32 mouse cellular contexts compared by ENCODE assay signal in genomic region chr5:100558783-100559182, GRCm38 (mm10). TPM values are rescaled to one million over a fixed set of nuclear protein-coding genes. Genes with fewer than 3 reads are reported as not detected.
A peak's percentile ranks its signal among the peaks of the same experiment; 100 is the strongest.
DNase-seq lines count a peak whose midpoint lies in the region; ATAC-seq and TF ChIP-seq lines count a peak whose summit lies in the region.
"Had no signal": no experiment of that assay in that cellular context is flagged by ENCODE, and none has a peak within 500 bp of the region (broad histone marks: within the 10 kb centered on the region; RNA-seq: fewer than 3 reads in every experiment).

No protein-coding gene starts in this region.

- H3K36me3 ChIP-seq in intestine, postnatal 0 days (ENCODE audit: control insufficient read depth, insufficient read depth), result peaks cover 92% of the 10 kb centered on the region
- peaks cover 8% of the 10 kb centered on the region; the same call in 1 of the 2 replicates for H3K36me3 ChIP-seq in intestine, embryonic 15.5 days
- peaks cover 46% of the 10 kb centered on the region for H3K36me3 ChIP-seq in liver, postnatal 0 days (replicated peaks; ENCODE audit: insufficient read depth, low read length)
- 0 out of 2 replicates have a peak, but pooled peaks cover 3% of the 10 kb centered on the region for H3K36me3 ChIP-seq in liver, embryonic 12.5 days
- H3K36me3 ChIP-seq in MEL (ENCODE audit: control insufficient read depth in 1 of 2, insufficient read depth in 2 of 2, low read length in 2 of 2), result peaks cover 0 to 12% of the 10 kb centered on the region in 2 experiments; a peak in 2 of 4 replicates
- no peaks in the 10 kb centered on the region for H3K36me3 ChIP-seq in stomach, postnatal 0 days (ENCODE audit: control insufficient read depth, insufficient read depth, low read length)
- H3K36me3 ChIP-seq: embryonic facial prominence, embryonic 10.5 days; embryonic facial prominence, embryonic 15.5 days; forebrain, embryonic 12.5 days; heart, embryonic 13.5 days; hindbrain, embryonic 10.5 days; hindbrain, embryonic 15.5 days; limb, embryonic 10.5 days; limb, embryonic 15.5 days; midbrain, embryonic 12.5 days; neural tube, embryonic 13.5 days had no signal

- H3K27ac ChIP-seq in intestine, postnatal 0 days (ENCODE audit: low read depth, low read length), result no peak overlapping the region
- H3K27ac ChIP-seq in intestine, embryonic 15.5 days, result no peak overlapping the region
- no peak overlapping the region for H3K27ac ChIP-seq in liver, postnatal 0 days (ENCODE audit: low read depth)
- no peak overlapping the region for H3K27ac ChIP-seq in liver, embryonic 12.5 days
- H3K27ac ChIP-seq in MEL (ENCODE audit: control insufficient read depth, low read depth, low read length), result no peak overlapping the region
- H3K27ac ChIP-seq in stomach, postnatal 0 days (replicated peaks), result no peak overlapping the region
- H3K27ac ChIP-seq: embryonic facial prominence, embryonic 10.5 days; embryonic facial prominence, embryonic 15.5 days; forebrain, embryonic 12.5 days; heart, embryonic 13.5 days; hindbrain, embryonic 10.5 days; hindbrain, embryonic 15.5 days; limb, embryonic 10.5 days; limb, embryonic 15.5 days; liver, embryonic 14.5 days; midbrain, embryonic 12.5 days; neural tube, embryonic 13.5 days had no signal

- no peak for ATAC-seq in intestine, postnatal 0 days
- ATAC-seq in intestine, embryonic 15.5 days, result no peak
- ATAC-seq in liver, postnatal 0 days, result no peak
- ATAC-seq in liver, embryonic 12.5 days, result no peak
- ATAC-seq in stomach, postnatal 0 days (ENCODE audit: low FRiP score, low TSS enrichment), result no peak
- ATAC-seq: activated CD4-positive, CD25-positive, alpha-beta regulatory T cell, adult 4 months; inflammation-experienced regulatory T-cells, adult 6 months had no signal

- DNase-seq in liver, postnatal 0 days, result no peak
- DNase-seq in MEL (ENCODE audit: low read depth, low spot score), result no peak
- no peak for DNase-seq in stomach, postnatal 0 days (ENCODE audit: low spot score)
- DNase-seq in thymus, postnatal 0 days (ENCODE audit: low spot score), result no peak
- DNase-seq: adrenal gland, postnatal 10 days; cerebellum, adult 8-10 months; cerebellum, postnatal 25 days; gastrocnemius, postnatal 14 days; heart, adult 11 months; heart, postnatal 14 days; kidney, adult 9 months; kidney, postnatal 25 days; lung, embryonic 14.5 days; lung, postnatal 36 days had no signal

- TF ChIP-seq RAD21 in MEL (IDR thresholded peaks at IDR 0.05; ENCODE audit: low read depth, low read length), result peak; percentile 49

- H3K9me3 ChIP-seq in intestine, postnatal 0 days (ENCODE audit: control insufficient read depth), result no peaks in the 10 kb centered on the region
- no peaks in the 10 kb centered on the region for H3K9me3 ChIP-seq in intestine, embryonic 15.5 days
- no peaks in the 10 kb centered on the region for H3K9me3 ChIP-seq in liver, postnatal 0 days (ENCODE audit: low read length)
- no peaks in the 10 kb centered on the region for H3K9me3 ChIP-seq in liver, embryonic 12.5 days (replicated peaks)
- H3K9me3 ChIP-seq in MEL (replicated peaks; ENCODE audit: insufficient read depth, low read length), result no peaks in the 10 kb centered on the region
- no peaks in the 10 kb centered on the region for H3K9me3 ChIP-seq in stomach, postnatal 0 days (ENCODE audit: control insufficient read depth, low read length)
- H3K9me3 ChIP-seq: embryonic facial prominence, embryonic 10.5 days; embryonic facial prominence, embryonic 15.5 days; forebrain, embryonic 12.5 days; heart, embryonic 13.5 days; hindbrain, embryonic 10.5 days; hindbrain, embryonic 15.5 days; limb, embryonic 10.5 days; limb, embryonic 15.5 days; midbrain, embryonic 12.5 days; neural tube, embryonic 13.5 days had no signal

- no peaks in the 10 kb centered on the region for H3K4me1 ChIP-seq in intestine, postnatal 0 days (replicated peaks; ENCODE audit: control insufficient read depth, insufficient read depth, low read length)
- H3K4me1 ChIP-seq in intestine, embryonic 15.5 days (replicated peaks), result no peaks in the 10 kb centered on the region
- peaks cover 6% of the 10 kb centered on the region for H3K4me1 ChIP-seq in liver, postnatal 0 days (ENCODE audit: insufficient read depth)
- H3K4me1 ChIP-seq in liver, embryonic 12.5 days, result peaks cover 6% of the 10 kb centered on the region; the same call in 1 of the 2 replicates
- peaks cover 2 to 8% of the 10 kb centered on the region in 2 experiments; a peak in 3 of 4 replicates for H3K4me1 ChIP-seq in MEL (ENCODE audit: control insufficient read depth in 1 of 2, insufficient read depth in 2 of 2, low read length in 2 of 2)
- no peaks in the 10 kb centered on the region for H3K4me1 ChIP-seq in stomach, postnatal 0 days (replicated peaks; ENCODE audit: control insufficient read depth, insufficient read depth)
- H3K4me1 ChIP-seq: embryonic facial prominence, embryonic 10.5 days; embryonic facial prominence, embryonic 15.5 days; forebrain, embryonic 12.5 days; heart, embryonic 13.5 days; hindbrain, embryonic 10.5 days; hindbrain, embryonic 15.5 days; limb, embryonic 10.5 days; limb, embryonic 15.5 days; midbrain, embryonic 12.5 days; neural tube, embryonic 13.5 days had no signal

- WGBS in intestine, postnatal 0 days, result 69% methylated on average over 3 of the region's 3 CpGs
- WGBS in intestine, embryonic 15.5 days, result 86% methylated on average over 3 of the region's 3 CpGs
- WGBS in liver, postnatal 0 days (ENCODE audit: insufficient replicate concordance), result 73% methylated on average over 3 of the region's 3 CpGs
- whole genome bisulfite sequencing in liver, embryonic 12.5 days (ENCODE audit: insufficient replicate concordance), result 66% methylated on average over 3 of the region's 3 CpGs
- 70% methylated on average over 3 of the region's 3 CpGs for WGBS in stomach, postnatal 0 days

- no peak overlapping the region for H3K4me2 ChIP-seq in intestine, postnatal 0 days (replicated peaks; ENCODE audit: low read depth)
- no peak overlapping the region for H3K4me2 ChIP-seq in intestine, embryonic 15.5 days (replicated peaks)
- no peak overlapping the region for H3K4me2 ChIP-seq in liver, postnatal 0 days (ENCODE audit: low read depth, low read length)
- no peak overlapping the region for H3K4me2 ChIP-seq in liver, embryonic 12.5 days
- H3K4me2 ChIP-seq in stomach, postnatal 0 days (replicated peaks; ENCODE audit: low read depth), result no peak overlapping the region
- H3K4me2 ChIP-seq: embryonic facial prominence, embryonic 15.5 days; forebrain, embryonic 12.5 days; heart, embryonic 13.5 days; hindbrain, embryonic 15.5 days; limb, embryonic 15.5 days; lung, embryonic 14.5 days; midbrain, embryonic 12.5 days; neural tube, embryonic 13.5 days had no signal

- no peak overlapping the region for H3K9ac ChIP-seq in intestine, postnatal 0 days (ENCODE audit: low read depth, low read length)
- no peak overlapping the region for H3K9ac ChIP-seq in intestine, embryonic 15.5 days
- no peak overlapping the region for H3K9ac ChIP-seq in liver, postnatal 0 days (replicated peaks)
- no peak overlapping the region for H3K9ac ChIP-seq in liver, embryonic 12.5 days
- no peak overlapping the region for H3K9ac ChIP-seq in MEL (ENCODE audit: control insufficient read depth, low read depth, low read length, poor library complexity, severe bottlenecking)
- H3K9ac ChIP-seq in stomach, postnatal 0 days (ENCODE audit: low read length), result no peak overlapping the region
- H3K9ac ChIP-seq: embryonic facial prominence, embryonic 15.5 days; forebrain, embryonic 12.5 days; heart, embryonic 13.5 days; hindbrain, embryonic 15.5 days; limb, embryonic 15.5 days; liver, embryonic 14.5 days; lung, embryonic 14.5 days; midbrain, embryonic 12.5 days; neural tube, embryonic 13.5 days had no signal

- no peak for TF ChIP-seq EP300 in liver, postnatal 0 days (IDR thresholded peaks at IDR 0.05; ENCODE audit: low read depth)
- no peak for TF ChIP-seq EP300 in MEL (IDR thresholded peaks at IDR 0.05; ENCODE audit: low read depth in 1 of 2, low read length in 2 of 2)
- no peak for TF ChIP-seq EP300 in stomach, postnatal 0 days (optimal IDR thresholded peaks at IDR 0.05)

- TF ChIP-seq POLR2A in MEL (IDR thresholded peaks at IDR 0.05; ENCODE audit: control insufficient read depth in 1 of 2, insufficient read depth in 1 of 2, low read depth in 1 of 2, low read length in 2 of 2, poor library complexity in 1 of 2), result no peak

- TF ChIP-seq CTCF in intestine, postnatal 0 days (IDR thresholded peaks at IDR 0.05; ENCODE audit: low read depth), result peak; percentile 26; the same call in 1 of the 2 replicates
- peak; percentile 32 for TF ChIP-seq CTCF in liver, postnatal 0 days (IDR thresholded peaks at IDR 0.05; ENCODE audit: low read depth)
- peak in 1 of 3 experiments; percentile 49; a peak in 2 of 6 replicates for TF ChIP-seq CTCF in MEL (IDR thresholded peaks at IDR 0.05 in 2 of 3, conservative IDR thresholded peaks at IDR 0.05 in 1 of 3; ENCODE audit: control insufficient read depth in 1 of 3, insufficient read depth in 1 of 3, low read depth in 2 of 3, low read length in 3 of 3, poor library complexity in 1 of 3, severe bottlenecking in 1 of 3)
- peak; percentile 40 for TF ChIP-seq CTCF in stomach, postnatal 0 days (IDR thresholded peaks at IDR 0.05; ENCODE audit: low read depth)

- no peaks in the 10 kb centered on the region for H3K27me3 ChIP-seq in intestine, postnatal 0 days (replicated peaks; ENCODE audit: control insufficient read depth, insufficient read depth, low read length)
- H3K27me3 ChIP-seq in intestine, embryonic 15.5 days (replicated peaks), result no peaks in the 10 kb centered on the region
- H3K27me3 ChIP-seq in liver, postnatal 0 days (ENCODE audit: insufficient read depth, low read length), result no peaks in the 10 kb centered on the region
- no peaks in the 10 kb centered on the region for H3K27me3 ChIP-seq in liver, embryonic 12.5 days (replicated peaks)
- H3K27me3 ChIP-seq in MEL (ENCODE audit: control insufficient read depth in 1 of 2, insufficient read depth in 2 of 2, low read length in 2 of 2), result no peaks in the 10 kb centered on the region
- no peaks in the 10 kb centered on the region for H3K27me3 ChIP-seq in stomach, postnatal 0 days (ENCODE audit: control insufficient read depth, insufficient read depth, low read length)
- H3K27me3 ChIP-seq: embryonic facial prominence, embryonic 15.5 days; forebrain, embryonic 12.5 days; heart, embryonic 13.5 days; hindbrain, embryonic 15.5 days; limb, embryonic 15.5 days; midbrain, embryonic 12.5 days; neural tube, embryonic 13.5 days had no signal

- H3K4me3 ChIP-seq in intestine, postnatal 0 days (ENCODE audit: low read depth, low read length), result no peak overlapping the region
- no peak overlapping the region for H3K4me3 ChIP-seq in intestine, embryonic 15.5 days (replicated peaks)
- no peak overlapping the region for H3K4me3 ChIP-seq in liver, postnatal 0 days (ENCODE audit: low read depth, low read length)
- no peak overlapping the region for H3K4me3 ChIP-seq in liver, embryonic 12.5 days
- no peak overlapping the region for H3K4me3 ChIP-seq in MEL (ENCODE audit: control insufficient read depth in 1 of 2, insufficient read depth in 1 of 2, low read depth in 2 of 2, low read length in 2 of 2)
- no peak overlapping the region for H3K4me3 ChIP-seq in stomach, postnatal 0 days (ENCODE audit: low read depth, low read length)
- H3K4me3 ChIP-seq: embryonic facial prominence, embryonic 10.5 days; embryonic facial prominence, embryonic 15.5 days; forebrain, embryonic 12.5 days; heart, embryonic 13.5 days; hindbrain, embryonic 10.5 days; hindbrain, embryonic 15.5 days; limb, embryonic 10.5 days; limb, embryonic 15.5 days; midbrain, embryonic 12.5 days; neural tube, embryonic 13.5 days had no signal

- H3K79me2 ChIP-seq in MEL (ENCODE audit: control insufficient read depth, insufficient read depth, low read length, poor library complexity), result no peaks in the 10 kb centered on the region

RNA-seq across cellular contexts. Expression of gene Plac8, which starts 13.3 kb away (rescaled TPM):
- polyA plus RNA-seq in intestine, postnatal 0 days (2015; fragmentation: Nextera tagmentation; extraction: Ambion mirVana), result 1,517 and 1,527 TPM in 2 replicates
- polyA plus RNA-seq in intestine, embryonic 15.5 days (2015; fragmentation: Nextera tagmentation; extraction: Ambion mirVana), result 349 and 408 TPM in 2 replicates
- 104 and 109 TPM in 2 replicates for polyA plus RNA-seq in liver, postnatal 0 days (2015; fragmentation: Nextera tagmentation; extraction: Ambion mirVana)
- polyA plus RNA-seq in liver, embryonic 12.5 days (2016; fragmentation: Nextera tagmentation; extraction: Ambion mirVana), result 32.2 and 35.8 TPM in 2 replicates
- total RNA-seq in MEL (2012; rRNA removed), result 4.9 and 7.1 TPM in 2 replicates
- polyA plus RNA-seq in MEL (2012; ENCODE audit: insufficient read depth in 1 of 2, insufficient read length in 2 of 2, low read depth in 1 of 2, low replicate concordance in 2 of 2, missing spikeins in 1 of 2), result 10 to 100 TPM in 1 of 2 experiments, not detected in 1; 10.6 TPM
- 379 and 398 TPM in 2 replicates for polyA plus RNA-seq in stomach, postnatal 0 days (2015; fragmentation: Nextera tagmentation; extraction: Ambion mirVana)
- polyA plus RNA-seq in thymus, postnatal 0 days (2015; fragmentation: Nextera tagmentation; extraction: Ambion mirVana), result 218 and 221 TPM in 2 replicates
- total RNA-seq: layer of hippocampus, adult 18-20 months; layer of hippocampus, postnatal 25 days had no signal

RNA-seq across cellular contexts. Expression of gene Cops4, which starts 40.7 kb away (rescaled TPM):
- polyA plus RNA-seq in intestine, postnatal 0 days (2015; fragmentation: Nextera tagmentation; extraction: Ambion mirVana), result 76.9 and 77.6 TPM in 2 replicates
- polyA plus RNA-seq in intestine, embryonic 15.5 days (2015; fragmentation: Nextera tagmentation; extraction: Ambion mirVana), result 164 and 170 TPM in 2 replicates
- polyA plus RNA-seq in liver, postnatal 0 days (2015; fragmentation: Nextera tagmentation; extraction: Ambion mirVana), result 48.5 and 50.1 TPM in 2 replicates
- 108 and 114 TPM in 2 replicates for polyA plus RNA-seq in liver, embryonic 12.5 days (2016; fragmentation: Nextera tagmentation; extraction: Ambion mirVana)
- 142 and 143 TPM in 2 replicates for total RNA-seq in MEL (2012; rRNA removed)
- 100 to 1,000 TPM; 112 to 626 TPM for polyA plus RNA-seq in MEL (2012; ENCODE audit: insufficient read depth in 1 of 2, insufficient read length in 2 of 2, low read depth in 1 of 2, low replicate concordance in 2 of 2, missing spikeins in 1 of 2)
- polyA plus RNA-seq in stomach, postnatal 0 days (2015; fragmentation: Nextera tagmentation; extraction: Ambion mirVana), result 106 and 107 TPM in 2 replicates
- 132 and 133 TPM in 2 replicates for polyA plus RNA-seq in thymus, postnatal 0 days (2015; fragmentation: Nextera tagmentation; extraction: Ambion mirVana)

RNA-seq across cellular contexts. Expression of gene Lin54, which starts 58.3 kb away (rescaled TPM):
- polyA plus RNA-seq in intestine, postnatal 0 days (2015; fragmentation: Nextera tagmentation; extraction: Ambion mirVana), result 7.0 and 7.9 TPM in 2 replicates
- 12.0 and 13.1 TPM in 2 replicates for polyA plus RNA-seq in intestine, embryonic 15.5 days (2015; fragmentation: Nextera tagmentation; extraction: Ambion mirVana)
- polyA plus RNA-seq in liver, postnatal 0 days (2015; fragmentation: Nextera tagmentation; extraction: Ambion mirVana), result 4.2 and 4.7 TPM in 2 replicates
- polyA plus RNA-seq in liver, embryonic 12.5 days (2016; fragmentation: Nextera tagmentation; extraction: Ambion mirVana), result 15.0 and 16.5 TPM in 2 replicates
- 14.1 and 14.4 TPM in 2 replicates for total RNA-seq in MEL (2012; rRNA removed)
- polyA plus RNA-seq in MEL (2012; ENCODE audit: insufficient read depth in 1 of 2, insufficient read length in 2 of 2, low read depth in 1 of 2, low replicate concordance in 2 of 2, missing spikeins in 1 of 2), result 10 to 100 TPM in 1 of 2 experiments, not detected in 1; 16.0 TPM
- polyA plus RNA-seq in stomach, postnatal 0 days (2015; fragmentation: Nextera tagmentation; extraction: Ambion mirVana), result 5.9 TPM in 2 replicates
- polyA plus RNA-seq in thymus, postnatal 0 days (2015; fragmentation: Nextera tagmentation; extraction: Ambion mirVana), result 9.4 and 10.0 TPM in 2 replicates
